Mouse (Mus musculus) cerebellum, postnatal 36 days (tissue): ENCODE measurements around the gene Btd.

Experiments used
- DNase-seq, 2 experiments: peaks; one replicate each; pipeline ENCODE4 v3.0.0; 2021 to 2022; ENCODE audit warnings: mixed read lengths in 2 of 2

Btd gene

DNA sequence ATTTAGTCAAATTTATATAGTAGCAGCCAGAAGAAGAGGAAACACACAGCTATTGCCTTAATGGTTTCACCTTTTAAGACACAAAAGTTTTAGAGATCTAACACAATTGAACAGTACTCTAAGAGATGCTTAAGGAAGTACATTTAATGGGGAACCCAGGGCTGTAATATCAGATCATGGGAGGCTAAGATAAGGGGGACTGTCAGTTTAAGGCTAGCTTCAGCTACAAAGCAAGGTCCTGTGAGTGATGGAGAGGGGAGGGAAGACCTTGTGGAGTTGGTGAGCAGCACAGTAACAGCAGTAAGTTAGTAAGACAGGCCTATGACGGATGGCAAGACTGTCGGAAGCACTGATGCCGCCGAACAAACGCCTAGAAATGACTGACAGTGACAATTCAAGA lies 76.5 kb downstream of the Btd start:
- DNase-seq, result no peak
